Mouse (Mus musculus): ENCODE measurements around the gene Man1a.

- TF ChIP-seq EP300 (IDR thresholded peaks at IDR 0.05; ENCODE audit: low read depth in 1 of 2, low read length in 2 of 2) (no peak), CTCF (IDR thresholded peaks at IDR 0.05 in 2 of 3, conservative IDR thresholded peaks at IDR 0.05 in 1 of 3; ENCODE audit: control insufficient read depth in 1 of 3, insufficient read depth in 1 of 3, low read depth in 2 of 3, low read length in 3 of 3, poor library complexity in 1 of 3, severe bottlenecking in 1 of 3) (no peak), MXI1 (IDR thresholded peaks at IDR 0.05; ENCODE audit: low read depth, low read length) (no peak), SIN3A (IDR thresholded peaks at IDR 0.05; ENCODE audit: low read length) (no peak), USF1 (IDR thresholded peaks at IDR 0.05; ENCODE audit: low read depth, low read length) (no peak), UBTF (IDR thresholded peaks at IDR 0.05; ENCODE audit: borderline replicate concordance, insufficient read depth, low read depth, low read length) (no peak), ETS1 (IDR thresholded peaks at IDR 0.05; ENCODE audit: low read depth, low read length) (no peak), POLR2A (IDR thresholded peaks at IDR 0.05; ENCODE audit: control insufficient read depth in 1 of 2, insufficient read depth in 1 of 2, low read depth in 1 of 2, low read length in 2 of 2, poor library complexity in 1 of 2) (no peak), CHD2 (IDR thresholded peaks at IDR 0.05; ENCODE audit: low read length) (no peak), USF2 (IDR thresholded peaks at IDR 0.05; ENCODE audit: borderline replicate concordance in 1 of 2, insufficient read depth in 1 of 2, low read depth in 1 of 2, low read length in 2 of 2) (no peak), RCOR1 (IDR thresholded peaks at IDR 0.05; ENCODE audit: low read depth, low read length) (no peak)
Observed at GRCm38 (mm10) chr10:53997301-53997700, 79.1 kb downstream of the Man1a start.

All from MEL (cell line).